Mouse (Mus musculus): ENCODE data around the gene Casp14. TPM values are rescaled to one million over a fixed set of nuclear protein-coding genes. Genes with fewer than 3 reads are reported as not detected.

Casp14 gene
- polyA plus RNA-seq, 1 experiment from 2014 or later: not detected

GRCm38 (mm10) chr10:78723416-78723815, 5.3 kb upstream of the Casp14 start:
- no peak overlapping the region for H3K27ac ChIP-seq (ENCODE audit: low read length)
- 30% methylated on average over 2 of the region's 2 CpGs for WGBS
- H3K27me3 ChIP-seq (replicated peaks; ENCODE audit: insufficient read depth, low read length): no peaks in the 10 kb centered on the region
- H3K9ac ChIP-seq (replicated peaks; ENCODE audit: low read depth): no peak overlapping the region
- TF ChIP-seq CTCF (IDR thresholded peaks at IDR 0.05) (no peak), EP300 (IDR thresholded peaks at IDR 0.05) (no peak)
- H3K4me2 ChIP-seq (replicated peaks; ENCODE audit: low read depth, low read length): no peak overlapping the region
- H3K4me3 ChIP-seq (ENCODE audit: low read depth, low read length): no peak overlapping the region
- no peak for DNase-seq (ENCODE audit: low spot score)
- no peaks in the 10 kb centered on the region for H3K4me1 ChIP-seq (ENCODE audit: insufficient read depth, low read depth, low read length)
- ATAC-seq: peak; percentile 8; the same call in 1 of the 2 replicates
- no peaks in the 10 kb centered on the region for H3K36me3 ChIP-seq (ENCODE audit: insufficient read depth, low read length)
- no peaks in the 10 kb centered on the region for H3K9me3 ChIP-seq (ENCODE audit: low read length)

- Histone ChIP-seq H3K4me2 (replicated peaks; ENCODE audit: low read depth, low read length) (no peak overlapping the region), H3K9me3 (ENCODE audit: low read length) (no peaks in the 10 kb centered on the region), H3K27me3 (replicated peaks; ENCODE audit: insufficient read depth, low read length) (no peaks in the 10 kb centered on the region), H3K36me3 (ENCODE audit: insufficient read depth, low read length) (no peaks in the 10 kb centered on the region), H3K4me1 (ENCODE audit: insufficient read depth, low read depth, low read length) (no peaks in the 10 kb centered on the region), H3K27ac (ENCODE audit: low read length) (no peak overlapping the region), H3K9ac (replicated peaks; ENCODE audit: low read depth) (no peak overlapping the region), H3K4me3 (ENCODE audit: low read depth, low read length) (no peak overlapping the region)
- ATAC-seq (0 out of 2 replicates have a peak, but pooled peaks have one; percentile 25), DNase-seq (ENCODE audit: low spot score) (peak; percentile 27)
- TF ChIP-seq EP300 (IDR thresholded peaks at IDR 0.05) (no peak), CTCF (IDR thresholded peaks at IDR 0.05) (no peak)
- 49% methylated on average over 2 of the region's 2 CpGs for WGBS
Measured at GRCm38 (mm10) chr10:78722654-78723053, 4.6 kb upstream of the Casp14 start.

GRCm38 (mm10) chr10:78722036-78722435, 3.9 kb upstream of the Casp14 start:
- WGBS: 61% methylated on average over 5 of the region's 5 CpGs
- Histone ChIP-seq H3K4me3 (ENCODE audit: low read depth, low read length) (no peak overlapping the region), H3K9me3 (ENCODE audit: low read length) (no peaks in the 10 kb centered on the region), H3K36me3 (ENCODE audit: insufficient read depth, low read length) (no peaks in the 10 kb centered on the region), H3K27me3 (replicated peaks; ENCODE audit: insufficient read depth, low read length) (no peaks in the 10 kb centered on the region), H3K27ac (ENCODE audit: low read length) (no peak overlapping the region), H3K4me1 (ENCODE audit: insufficient read depth, low read depth, low read length) (no peaks in the 10 kb centered on the region), H3K9ac (replicated peaks; ENCODE audit: low read depth) (no peak overlapping the region), H3K4me2 (replicated peaks; ENCODE audit: low read depth, low read length) (no peak overlapping the region)
- ATAC-seq (peak; percentile 54), DNase-seq (ENCODE audit: low spot score) (peak; percentile 56)
- no peak for TF ChIP-seq CTCF (IDR thresholded peaks at IDR 0.05)
- TF ChIP-seq EP300 (IDR thresholded peaks at IDR 0.05): no peak; the same call in 1 of the 2 replicates

GRCm38 (mm10) chr10:78716231-78716630, 1.9 kb downstream of the Casp14 start:
- Histone ChIP-seq H3K4me1 (ENCODE audit: insufficient read depth, low read depth, low read length) (no peaks in the 10 kb centered on the region), H3K4me2 (replicated peaks; ENCODE audit: low read depth, low read length) (no peak overlapping the region), H3K9ac (replicated peaks; ENCODE audit: low read depth) (no peak overlapping the region), H3K4me3 (ENCODE audit: low read depth, low read length) (no peak overlapping the region), H3K9me3 (ENCODE audit: low read length) (no peaks in the 10 kb centered on the region), H3K27ac (ENCODE audit: low read length) (no peak overlapping the region), H3K27me3 (replicated peaks; ENCODE audit: insufficient read depth, low read length) (no peaks in the 10 kb centered on the region), H3K36me3 (ENCODE audit: insufficient read depth, low read length) (no peaks in the 10 kb centered on the region)
- no peak for ATAC-seq
- TF ChIP-seq EP300 (IDR thresholded peaks at IDR 0.05) (no peak), CTCF (IDR thresholded peaks at IDR 0.05) (no peak)
- no peak for DNase-seq (ENCODE audit: low spot score)

DNA sequence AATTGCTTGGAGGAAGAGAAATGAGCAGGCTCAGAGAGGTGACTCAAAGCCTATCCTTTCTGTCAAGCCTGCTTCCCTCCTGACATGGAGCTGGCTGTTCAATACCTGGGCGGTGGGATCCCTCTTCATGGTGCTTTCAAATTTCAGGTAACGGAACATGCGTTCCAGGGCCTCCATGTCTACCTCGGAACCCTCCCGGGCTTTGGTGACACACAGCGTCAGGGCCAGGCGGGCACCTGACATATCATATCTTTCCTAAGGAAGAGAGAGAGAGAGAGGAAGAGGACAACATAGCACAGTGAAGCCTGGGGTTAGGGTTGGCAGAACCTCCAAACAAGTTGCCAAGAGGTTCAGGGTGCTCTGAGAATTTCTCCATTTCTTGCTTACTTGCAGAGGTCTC, 2.9 kb downstream of the Casp14 start:
- ATAC-seq (no peak), DNase-seq (ENCODE audit: low spot score) (no peak)
- no peaks in the 10 kb centered on the region for H3K36me3 ChIP-seq (ENCODE audit: insufficient read depth, low read length)
- H3K9me3 ChIP-seq (ENCODE audit: low read length): no peaks in the 10 kb centered on the region
- 92% methylated on average over 7 of the region's 7 CpGs for WGBS
- no peaks in the 10 kb centered on the region for H3K4me1 ChIP-seq (ENCODE audit: insufficient read depth, low read depth, low read length)
- no peak overlapping the region for H3K4me2 ChIP-seq (replicated peaks; ENCODE audit: low read depth, low read length)
- no peak overlapping the region for H3K9ac ChIP-seq (replicated peaks; ENCODE audit: low read depth)
- H3K27me3 ChIP-seq (replicated peaks; ENCODE audit: insufficient read depth, low read length): no peaks in the 10 kb centered on the region
- TF ChIP-seq CTCF (IDR thresholded peaks at IDR 0.05): no peak
- H3K4me3 ChIP-seq (ENCODE audit: low read depth, low read length): no peak overlapping the region
- H3K27ac ChIP-seq (ENCODE audit: low read length): no peak overlapping the region

GRCm38 (mm10) chr10:78714129-78714528, 4.0 kb downstream of the Casp14 start:
- no peak for ATAC-seq
- no peak overlapping the region for H3K27ac ChIP-seq (ENCODE audit: low read length)
- TF ChIP-seq EP300 (IDR thresholded peaks at IDR 0.05) (no peak), CTCF (IDR thresholded peaks at IDR 0.05) (no peak)
- no peak for DNase-seq (ENCODE audit: low spot score)
- 61% methylated on average over 6 of the region's 6 CpGs for WGBS
- no peaks in the 10 kb centered on the region for H3K4me1 ChIP-seq (ENCODE audit: insufficient read depth, low read depth, low read length)
- H3K4me3 ChIP-seq (ENCODE audit: low read depth, low read length): no peak overlapping the region
- no peaks in the 10 kb centered on the region for H3K9me3 ChIP-seq (ENCODE audit: low read length)
- no peak overlapping the region for H3K4me2 ChIP-seq (replicated peaks; ENCODE audit: low read depth, low read length)
- no peak overlapping the region for H3K9ac ChIP-seq (replicated peaks; ENCODE audit: low read depth)
- no peaks in the 10 kb centered on the region for H3K27me3 ChIP-seq (replicated peaks; ENCODE audit: insufficient read depth, low read length)
- H3K36me3 ChIP-seq (ENCODE audit: insufficient read depth, low read length): no peaks in the 10 kb centered on the region

GRCm38 (mm10) chr10:78710706-78711105, 7.4 kb downstream of the Casp14 start:
- no peak for ATAC-seq
- H3K4me1 ChIP-seq (ENCODE audit: insufficient read depth, low read depth, low read length): no peaks in the 10 kb centered on the region

More at GRCm38 (mm10) chr10:78710706-78711105, 7.4 kb downstream of the Casp14 start:
- H3K9ac ChIP-seq (replicated peaks; ENCODE audit: low read depth): no peak overlapping the region
- no peaks in the 10 kb centered on the region for H3K27me3 ChIP-seq (replicated peaks; ENCODE audit: insufficient read depth, low read length)
- no peak overlapping the region for H3K4me2 ChIP-seq (replicated peaks; ENCODE audit: low read depth, low read length)
- no peaks in the 10 kb centered on the region for H3K36me3 ChIP-seq (ENCODE audit: insufficient read depth, low read length)
- no peak for TF ChIP-seq EP300 (IDR thresholded peaks at IDR 0.05)
- TF ChIP-seq CTCF (IDR thresholded peaks at IDR 0.05): no peak
- no peak overlapping the region for H3K4me3 ChIP-seq (ENCODE audit: low read depth, low read length)
- no peak overlapping the region for H3K27ac ChIP-seq (ENCODE audit: low read length)
- no peaks in the 10 kb centered on the region for H3K9me3 ChIP-seq (ENCODE audit: low read length)
- no peak for DNase-seq (ENCODE audit: low spot score)

Measured in lung, postnatal 0 days (tissue).